Mouse (Mus musculus) megakaryocyte-erythroid progenitor cell, adult 5-6 weeks (primary cell): ENCODE measurements around the gene Fshr. TPM values are rescaled to one million over a fixed set of nuclear protein-coding genes. Genes with fewer than 3 reads are reported as not detected.
A peak's percentile ranks its signal among the peaks of the same experiment; 100 is the strongest.
"Not testable (repeated sequence)": the region's sequence is repeated elsewhere in the genome, so short reads cannot be mapped to it uniquely, and the experiment has no call there.

Experiments used
- ATAC-seq: replicated peaks from 2 replicates; pipeline ENCODE4 v1.8.0; 2016; ENCODE audit warnings: mild to moderate bottlenecking, inconsistent platforms; ENCODE audit not compliant: severe bottlenecking, poor library complexity, low FRiP score, low TSS enrichment
- total RNA-seq, 2 experiments: library from RNA; stranded (forward) in 1 of 2; stranded (reverse) in 1 of 2; fragments of 200-1000, 215-1000 nt in 1 of 2; fragments of >200 nt in 1 of 2; fragmentation: Nextera tagmentation in 1 of 2; gene quantifications; 2 replicates each; pipeline ENCODE4 v1.2.3; 2014 to 2017

The Fshr gene
- total RNA-seq (2014; fragmentation: Nextera tagmentation), result not detected in 2 replicates
- total RNA-seq (2017), result not detected in 2 replicates

DNA sequence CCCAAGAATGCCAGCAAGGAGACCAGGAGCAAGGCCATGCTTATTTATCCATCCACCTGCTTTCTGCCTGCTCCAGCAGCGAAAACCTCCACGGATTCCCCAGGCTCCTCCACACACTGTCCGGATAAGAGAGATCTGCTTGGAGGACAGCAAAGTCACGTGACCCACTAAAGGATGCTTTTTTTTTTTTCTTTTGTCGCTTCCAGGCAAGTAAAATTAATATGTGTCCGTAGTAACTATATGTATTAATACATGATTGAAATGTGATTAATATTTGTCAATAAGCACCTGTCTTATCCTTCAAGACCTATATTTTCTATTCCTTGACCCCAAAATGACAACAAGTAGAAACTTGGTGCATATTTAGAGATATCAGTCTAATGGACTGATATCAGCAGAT is at the start of gene Fshr:
Gene Fshr (minus strand): TSS at position 101 of the 400 bp plus-strand sequence.
- no peak for ATAC-seq

DNA sequence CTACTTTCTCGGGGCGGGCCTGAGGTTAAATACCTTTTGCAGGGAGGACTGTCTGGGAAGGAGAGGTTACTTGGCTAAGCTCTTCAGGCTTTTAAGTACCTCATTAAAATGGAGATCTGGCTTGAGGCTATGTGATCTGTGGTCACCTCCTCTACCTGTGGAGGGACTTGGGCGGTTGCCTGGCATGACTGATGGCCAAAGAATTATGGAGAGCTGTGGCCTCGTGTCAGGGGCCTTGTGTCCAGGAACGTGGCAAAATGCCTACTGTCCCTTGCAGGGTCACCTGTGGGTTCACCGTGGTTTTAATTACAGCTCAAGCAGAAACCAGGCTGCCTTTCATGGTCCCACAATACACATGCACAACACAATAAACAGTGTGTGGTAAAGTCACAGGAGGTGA is 1.7 kb upstream of the Fshr start:
- no peak for ATAC-seq

DNA sequence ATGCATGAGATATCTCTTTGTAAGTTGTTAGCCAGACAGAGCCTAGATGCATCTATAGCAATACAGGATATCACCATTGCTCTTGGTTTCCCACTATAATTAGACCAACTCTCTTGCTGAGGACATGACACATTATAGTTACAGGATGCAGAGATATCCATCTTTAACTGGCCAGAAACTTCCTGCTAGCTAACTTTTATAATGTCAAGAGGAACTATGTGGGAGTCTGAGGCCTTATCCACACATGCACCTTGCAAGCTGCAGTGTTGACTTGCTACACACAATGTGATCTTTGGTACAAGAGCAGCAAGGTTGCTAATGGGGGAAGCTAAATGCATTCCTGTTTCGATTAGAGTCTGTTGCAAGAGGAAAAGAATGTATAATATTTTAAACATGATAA is 26.9 kb downstream of the Fshr start:
- ATAC-seq, result peak; percentile 65

DNA sequence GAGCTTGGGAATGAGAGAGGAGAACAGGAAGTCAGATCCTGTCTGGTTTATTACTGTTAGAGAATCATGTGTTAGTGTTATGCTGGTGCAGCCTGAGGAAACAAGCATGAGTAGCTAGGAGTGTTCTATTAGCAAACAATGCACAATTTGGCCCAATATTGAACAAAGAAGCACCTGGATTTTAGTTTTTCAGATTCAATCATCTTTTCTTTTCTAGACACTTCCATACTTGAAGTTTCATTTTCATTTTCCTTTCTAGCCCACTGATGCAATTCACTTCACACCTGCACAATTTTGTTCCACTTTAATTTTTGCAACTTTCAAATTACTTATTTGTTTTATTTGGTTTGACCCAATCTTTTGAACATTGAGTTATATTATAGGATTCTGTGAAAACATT is 35.7 kb downstream of the Fshr start:
- no peak for ATAC-seq

DNA sequence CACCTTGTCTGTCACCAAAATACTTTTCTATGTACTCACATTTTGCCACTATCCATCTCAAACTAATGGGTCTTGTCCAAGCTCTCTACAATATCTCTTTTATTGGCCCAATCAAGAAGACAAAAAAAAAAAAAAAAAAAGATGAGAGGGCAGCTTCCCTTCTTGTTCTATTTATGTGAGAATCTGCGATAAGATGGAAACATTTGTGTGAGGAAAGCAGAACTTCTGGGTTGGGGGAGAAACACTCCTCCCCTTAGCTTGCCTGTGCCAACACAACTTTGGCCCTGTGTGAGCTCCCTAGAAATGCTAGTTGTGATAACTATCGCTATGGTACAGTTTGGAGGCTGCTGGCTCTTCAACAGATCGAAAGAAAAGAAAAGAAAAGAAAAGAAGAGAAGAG is 38.0 kb downstream of the Fshr start:
- no peak for ATAC-seq

DNA sequence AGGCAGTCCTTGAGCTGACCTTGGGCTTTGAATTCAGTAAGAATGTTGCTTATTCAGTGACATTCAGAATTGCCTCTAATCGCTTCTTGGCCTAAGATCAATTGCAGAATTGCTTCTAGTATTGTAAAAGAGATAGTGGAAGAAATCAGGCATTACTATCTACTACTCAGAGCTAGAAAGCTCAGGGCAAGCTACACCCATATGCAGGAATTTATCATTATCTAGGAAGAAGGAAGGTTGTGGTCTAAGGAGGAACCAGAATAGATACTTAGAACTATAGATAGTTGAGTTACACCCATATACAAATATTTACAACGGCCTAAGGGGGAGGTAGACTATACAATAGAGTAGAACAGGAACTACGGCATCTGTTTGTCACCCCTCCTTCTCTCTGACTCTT is 41.1 kb downstream of the Fshr start:
- not testable (repeated sequence) for ATAC-seq

DNA sequence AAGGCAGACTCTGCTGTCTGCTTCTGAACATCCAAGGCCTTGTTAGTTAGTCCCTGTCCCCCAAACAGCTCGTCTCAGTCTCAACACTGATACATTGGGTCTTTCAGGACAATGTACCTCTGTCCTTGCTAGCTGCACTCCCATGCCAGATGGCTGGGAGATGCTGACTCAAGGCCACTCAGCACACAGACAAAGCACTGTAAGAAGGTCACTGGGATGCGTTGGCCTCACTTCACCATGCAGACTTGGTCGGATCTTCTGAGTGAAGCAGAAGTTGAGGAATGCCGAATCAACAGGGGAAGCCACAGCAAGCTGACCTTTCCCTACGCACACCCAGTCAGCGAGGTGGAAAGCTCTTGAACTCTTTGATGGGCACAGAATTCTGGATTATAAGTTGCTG is 55.7 kb downstream of the Fshr start:
- no peak for ATAC-seq

DNA sequence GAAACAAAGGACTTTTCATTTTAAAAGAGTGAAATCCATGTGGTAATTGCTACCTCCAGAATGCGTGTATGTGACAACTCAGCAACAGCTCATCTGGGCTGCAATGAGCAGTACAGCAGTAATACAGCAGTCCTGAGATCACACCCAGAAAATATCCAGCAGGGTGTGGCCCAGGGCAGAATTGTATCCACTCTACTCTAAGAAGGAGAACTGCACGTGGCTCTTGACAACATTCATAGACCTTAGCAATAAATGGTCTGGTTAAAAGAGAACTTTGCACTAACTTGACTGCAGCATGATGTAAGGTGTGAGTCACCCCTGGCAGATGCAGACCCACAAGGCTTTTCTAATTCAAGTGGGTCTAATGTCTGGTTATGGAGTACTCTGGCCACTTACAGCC is 80.5 kb downstream of the Fshr start:
- ATAC-seq, result no peak

DNA sequence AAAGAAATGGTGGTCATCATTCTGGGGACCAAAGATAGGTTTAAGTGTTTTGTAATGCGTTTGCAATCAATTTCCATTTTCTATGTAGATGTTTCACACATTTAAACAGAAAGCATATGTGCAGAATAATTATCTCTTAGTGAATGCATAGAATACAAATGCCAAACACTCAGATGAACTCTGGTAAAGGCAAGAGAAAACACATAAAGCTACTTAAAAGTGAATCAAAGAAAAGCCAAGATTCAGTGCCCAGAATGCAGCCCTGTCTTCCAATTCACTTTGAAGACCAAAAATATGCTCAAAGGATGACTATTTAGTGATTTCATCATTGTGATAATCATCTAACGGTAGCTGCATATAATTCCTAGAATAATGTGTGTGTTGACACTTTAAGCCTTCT is 81.2 kb downstream of the Fshr start:
- ATAC-seq, result no peak

DNA sequence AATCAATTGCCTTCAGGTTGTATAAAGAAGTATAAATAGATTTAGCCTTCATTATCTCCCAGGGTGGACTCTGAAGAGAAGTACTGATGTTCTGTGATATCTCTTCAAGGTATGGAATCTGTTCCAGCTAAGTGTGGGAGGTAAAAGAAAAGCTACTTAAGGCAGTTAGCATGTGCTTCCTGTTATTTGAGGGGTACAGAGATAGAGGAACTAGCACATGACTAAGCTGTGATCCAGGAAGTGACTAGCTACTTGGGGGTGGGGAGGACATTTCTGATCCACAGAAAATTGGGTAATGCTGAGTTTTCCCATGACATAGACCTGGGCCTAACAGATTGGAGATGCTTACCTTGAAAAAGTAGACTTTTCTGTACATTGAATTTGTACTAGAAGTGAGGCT is 86.5 kb downstream of the Fshr start:
- ATAC-seq, result no peak

DNA sequence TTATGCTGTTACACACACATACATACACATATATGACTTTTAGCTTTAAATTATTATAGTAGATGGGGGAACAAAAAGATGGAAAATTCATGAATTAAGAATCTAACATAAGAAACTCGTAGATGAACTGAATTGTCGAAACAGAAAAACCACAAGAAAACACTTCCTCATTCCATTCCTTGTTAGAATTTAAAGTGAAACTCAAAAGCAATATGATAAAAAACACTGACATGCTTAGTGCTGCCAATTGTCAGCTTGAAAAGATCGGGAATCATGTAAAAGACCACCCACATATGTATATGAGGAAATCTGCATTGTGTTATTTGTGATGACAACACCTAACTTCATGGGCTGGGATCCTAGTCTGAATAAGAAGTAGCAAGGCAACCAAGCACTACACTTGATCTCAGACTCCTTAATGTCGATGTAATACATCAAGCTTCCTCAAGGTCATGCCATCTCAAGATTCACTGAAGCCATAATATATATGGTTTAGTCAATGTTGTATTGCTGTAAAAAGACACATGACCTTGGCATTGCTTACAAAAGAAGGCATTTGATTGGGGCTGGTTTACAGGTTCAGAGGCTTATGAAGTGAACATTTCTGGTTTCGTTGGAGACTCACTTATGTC is 99.6 kb downstream of the Fshr start:
- no peak for ATAC-seq

DNA sequence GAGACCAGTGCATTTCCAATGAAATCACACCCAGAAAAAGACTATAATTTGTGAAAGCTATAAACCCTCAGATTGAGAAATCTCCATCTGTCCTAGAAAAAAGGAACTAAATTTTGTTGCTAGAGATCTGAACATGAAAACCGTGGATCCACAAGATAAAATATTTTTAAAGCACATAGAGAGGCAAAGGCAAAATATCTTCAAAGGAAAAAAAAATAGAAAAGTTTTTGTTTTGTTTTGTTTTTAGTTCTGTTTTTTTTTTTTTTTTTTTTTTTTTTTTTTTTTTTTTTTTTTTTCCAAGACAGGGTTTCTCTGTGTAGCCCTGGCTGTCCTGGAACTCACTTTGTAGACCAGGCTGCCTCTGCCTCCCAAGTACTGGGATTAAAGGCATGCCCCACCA is 100.7 kb downstream of the Fshr start:
- not testable (repeated sequence) for ATAC-seq

DNA sequence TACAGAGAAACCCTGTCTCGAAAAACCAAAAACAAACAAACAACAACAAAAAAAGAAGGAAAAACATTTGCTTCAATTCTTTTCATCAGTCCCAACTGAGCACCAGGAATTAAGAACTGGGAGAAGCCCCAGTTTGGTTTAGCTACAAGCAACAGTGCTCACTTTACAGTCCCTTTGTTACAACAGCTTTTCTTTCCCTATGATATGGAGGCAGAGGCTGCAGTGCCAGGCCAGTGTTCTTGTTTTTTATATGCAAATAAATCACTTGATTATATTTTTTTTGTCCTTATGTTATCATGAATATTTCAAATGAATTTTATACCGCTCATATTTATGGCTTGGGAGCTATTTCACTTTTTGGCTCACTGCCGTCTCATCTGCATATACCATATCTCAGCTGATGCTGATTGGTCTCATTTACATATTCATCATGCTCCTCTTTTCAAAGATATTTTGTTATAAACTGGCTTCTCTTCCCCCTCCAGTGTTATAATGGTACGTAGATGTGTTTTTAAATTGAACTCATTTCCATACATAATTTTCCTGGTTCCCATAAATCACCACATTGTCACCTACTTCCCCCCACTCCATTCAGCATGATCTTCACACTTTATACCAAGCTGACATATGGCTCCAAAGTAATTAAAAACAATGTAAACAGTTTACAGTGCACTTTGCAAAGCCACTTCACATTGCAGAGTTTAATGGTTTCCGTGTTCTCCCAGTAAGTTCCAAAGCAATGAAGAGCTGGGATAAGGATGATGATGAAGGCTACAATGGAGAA is 110.6 kb downstream of the Fshr start:
- no peak for ATAC-seq

DNA sequence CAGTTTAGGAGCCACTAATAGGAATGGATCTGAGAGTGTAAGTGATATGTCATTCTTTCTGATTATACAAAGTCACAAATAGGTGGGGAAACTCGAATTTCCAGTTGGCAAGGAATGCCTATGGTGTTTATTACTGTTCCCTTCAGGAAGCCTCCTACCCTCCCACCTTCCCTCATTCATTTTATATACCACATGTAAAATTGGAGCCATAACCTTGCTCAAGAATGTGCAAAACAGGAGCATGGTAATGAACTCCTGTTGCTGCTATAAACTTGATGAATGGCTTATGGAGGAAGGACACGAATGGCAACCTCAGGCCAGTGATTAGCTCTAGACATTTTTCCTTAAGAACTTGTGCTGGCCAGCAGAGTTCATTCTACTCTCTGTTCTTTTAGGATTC is 117.6 kb downstream of the Fshr start:
- no peak for ATAC-seq

DNA sequence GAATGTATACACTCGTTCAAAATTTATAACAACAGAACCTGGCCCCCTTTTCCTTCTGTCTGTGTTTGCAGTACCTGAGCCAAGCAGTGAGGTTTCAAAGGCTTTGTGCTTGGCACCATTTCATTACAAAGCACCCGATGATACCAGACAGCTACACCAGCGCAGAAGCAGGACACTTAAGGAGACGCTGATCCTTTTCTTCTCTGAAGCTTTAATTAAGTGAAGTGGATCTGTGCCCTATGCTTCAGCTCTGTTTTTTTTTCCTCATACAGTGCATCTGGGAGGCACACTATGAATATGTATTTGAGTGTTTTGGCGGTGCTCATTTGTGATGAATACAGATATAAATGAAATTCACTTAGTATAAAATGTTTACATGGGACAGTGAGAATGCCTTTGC is 120.8 kb downstream of the Fshr start:
- no peak for ATAC-seq

DNA sequence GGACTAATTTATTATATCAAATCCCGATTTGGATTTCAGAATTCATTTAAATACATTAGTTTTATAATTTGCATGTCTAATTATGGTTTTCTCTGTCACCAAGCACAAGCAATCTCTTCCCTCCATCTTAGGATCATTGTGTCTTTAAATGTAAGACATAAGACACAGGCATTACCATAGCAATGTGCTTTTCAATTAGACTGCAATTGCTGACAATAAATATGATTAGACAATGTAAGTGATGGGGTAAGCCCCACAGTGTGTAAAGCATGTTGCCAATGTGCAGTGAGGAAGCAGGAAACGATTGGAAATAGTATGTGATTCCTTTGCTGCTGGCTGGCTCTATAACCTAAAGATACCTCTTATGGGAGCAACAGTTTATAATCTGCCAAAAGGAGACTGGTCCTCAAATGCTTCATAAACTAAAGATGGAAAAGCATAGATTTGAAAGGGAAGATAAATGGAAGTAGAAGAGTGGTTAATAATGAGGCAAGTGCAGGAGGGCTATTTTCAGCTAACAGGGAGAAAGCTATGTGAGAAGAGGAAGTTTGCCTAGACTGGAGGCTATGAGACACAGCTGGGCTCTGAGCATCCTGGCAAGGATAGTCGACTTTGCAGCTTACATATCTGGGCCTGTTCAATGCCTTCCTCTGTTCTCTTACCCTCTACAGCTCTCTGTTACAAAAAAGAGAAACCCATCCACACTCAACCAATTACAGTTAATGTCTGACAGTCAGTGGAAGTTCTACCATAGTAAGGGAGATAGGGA is 136.0 kb downstream of the Fshr start:
- no peak for ATAC-seq

DNA sequence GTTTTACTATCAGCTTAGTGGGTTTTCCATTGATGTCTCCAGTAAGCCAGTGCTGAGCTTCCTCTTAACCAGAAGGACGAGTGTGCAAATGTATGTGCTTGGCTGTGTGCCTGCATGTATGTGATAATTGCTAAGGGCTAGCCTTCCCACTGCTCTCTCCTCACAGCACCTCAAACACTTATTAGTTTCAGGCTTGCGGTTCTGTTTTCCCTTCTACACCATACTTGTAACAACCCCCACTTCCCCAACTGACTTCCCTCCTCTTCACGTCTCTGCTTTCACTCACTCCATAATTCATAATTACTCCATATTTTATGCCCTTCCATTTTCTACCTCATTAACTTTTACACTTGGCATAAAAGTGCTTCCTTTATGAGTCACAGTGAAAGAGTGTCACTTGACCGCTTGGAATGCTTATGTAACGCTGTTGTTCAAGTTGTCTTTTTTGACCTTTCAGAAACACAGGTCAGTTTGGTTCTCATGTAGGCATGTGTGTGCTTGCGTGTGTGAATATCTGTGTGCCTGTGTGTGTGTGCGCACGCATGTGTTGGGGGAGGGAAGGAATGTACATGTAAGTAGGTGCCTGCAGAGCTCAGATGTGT is 138.0 kb downstream of the Fshr start:
- ATAC-seq, result no peak

DNA sequence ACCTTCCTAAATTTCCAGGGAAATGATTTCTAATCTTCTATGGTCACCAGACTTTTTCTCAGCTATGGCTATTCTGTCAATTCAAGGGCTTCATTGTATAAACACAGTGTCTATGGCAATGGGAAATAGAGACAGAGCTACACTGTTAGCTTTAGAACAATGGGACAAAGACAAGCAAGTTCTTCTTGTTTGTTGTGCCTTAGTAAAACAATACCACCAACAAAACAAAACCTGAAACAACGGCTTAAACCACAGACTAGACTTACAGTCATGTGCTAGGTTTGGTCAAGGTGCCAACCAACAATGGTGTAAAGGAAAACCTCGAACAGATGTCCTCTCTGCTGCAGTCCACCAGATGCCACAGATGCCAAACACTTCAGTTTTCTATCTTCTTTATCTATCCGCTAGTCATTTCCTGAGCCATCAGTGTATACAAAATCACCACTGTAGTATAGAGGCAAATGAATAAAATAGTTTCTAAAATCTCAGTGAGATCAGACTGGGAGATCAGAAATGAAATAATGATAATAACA is 149.4 kb downstream of the Fshr start:
- no peak for ATAC-seq

DNA sequence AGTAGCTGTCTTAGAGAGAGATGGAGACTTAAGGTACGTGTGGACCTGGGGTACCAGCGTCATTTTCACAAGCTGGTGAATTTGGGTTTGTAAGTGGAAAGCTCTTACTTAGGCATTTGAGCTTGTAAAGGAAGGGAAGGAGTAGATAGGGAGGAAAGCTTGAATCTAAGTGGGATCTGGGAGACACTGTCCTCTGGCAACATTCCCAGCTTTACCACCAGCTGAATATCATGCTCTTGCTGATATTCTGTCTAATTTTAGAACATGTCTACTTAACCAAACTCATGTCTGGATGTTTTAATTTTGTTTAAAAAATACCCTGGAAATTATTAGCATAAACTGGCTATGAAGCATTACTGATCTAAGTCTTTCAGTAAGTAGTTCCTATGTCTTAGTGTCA is 151.4 kb downstream of the Fshr start:
- ATAC-seq, result no peak

DNA sequence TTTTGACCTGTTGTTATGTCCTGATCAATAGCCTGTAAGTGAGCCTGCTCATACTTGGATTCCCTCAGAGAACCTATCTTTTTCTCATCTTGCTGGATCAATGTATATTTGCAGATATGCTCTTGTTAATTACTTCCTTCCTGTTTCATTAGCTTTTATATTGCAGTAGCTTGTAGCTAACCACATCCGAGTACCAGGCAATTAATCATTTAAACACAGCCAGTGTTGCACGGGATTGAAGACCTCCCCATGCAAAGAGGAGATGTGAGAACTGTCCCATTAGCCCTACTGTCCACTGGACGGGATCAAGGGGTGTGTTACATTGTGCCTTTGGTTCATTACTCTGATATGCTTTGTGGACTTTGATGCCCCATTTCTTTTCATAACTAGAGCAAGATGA is 154.5 kb downstream of the Fshr start:
- no peak for ATAC-seq
